Mouse (Mus musculus) myocyte (in vitro differentiated cells): Measurements from ENCODE around the gene T2. TPM values are rescaled to one million over a fixed set of nuclear protein-coding genes. Genes with fewer than 3 reads are reported as not detected.

ENCODE experiments used
- H3K27me3 ChIP-seq: one replicate; pipeline ENCODE4 v1.6.1; 2011; ENCODE audit not compliant: control insufficient read depth, insufficient read depth, insufficient read length
- H3K36me3 ChIP-seq: one replicate; pipeline ENCODE4 v1.6.1; 2011; ENCODE audit not compliant: control insufficient read depth, insufficient read depth
- H3K4me2 ChIP-seq: one replicate; pipeline ENCODE4 v1.6.1; 2011; ENCODE audit warnings: low read depth, control low read depth
- H3K4me3 ChIP-seq: one replicate; pipeline ENCODE4 v1.5.1; 2011; ENCODE audit warnings: mild to moderate bottlenecking, control low read depth, moderate library complexity
- H3K79me2 ChIP-seq: one replicate; pipeline ENCODE4 v1.6.1; 2011; ENCODE audit not compliant: control insufficient read depth, insufficient read depth
- H3ac ChIP-seq: one replicate; pipeline ENCODE4 v1.6.1; 2011; ENCODE audit not compliant: control insufficient read depth, insufficient read length
- CEBPB ChIP-seq: IDR thresholded peaks from 2 replicates; pipeline ENCODE4 v1.6.1; 2011; ENCODE audit warnings: mild to moderate bottlenecking, moderate library complexity; ENCODE audit not compliant: poor library complexity, insufficient read depth, severe bottlenecking
- E2F4 ChIP-seq: IDR thresholded peaks from one replicate; pipeline ENCODE4 v1.6.1; 2011; ENCODE audit warnings: mild to moderate bottlenecking, control low read depth, moderate library complexity; ENCODE audit not compliant: insufficient read depth
- MAX ChIP-seq: IDR thresholded peaks from one replicate; pipeline ENCODE4 v1.6.1; 2011; ENCODE audit warnings: low read depth, mild to moderate bottlenecking, control low read depth
- MYOD1 ChIP-seq, 3 experiments: IDR thresholded peaks; one replicate each; pipeline ENCODE4 v1.6.1; 2011; ENCODE audit warnings: control low read depth in 2 of 3, low read depth in 2 of 3, mild to moderate bottlenecking in 2 of 3, moderate library complexity in 1 of 3; ENCODE audit not compliant: insufficient read length in 2 of 3, control insufficient read depth in 1 of 3
- MYOG ChIP-seq, 3 experiments: IDR thresholded peaks; one replicate each; pipeline ENCODE4 v1.6.1; 2011; ENCODE audit warnings: control low read depth in 2 of 3, low read depth in 2 of 3, mild to moderate bottlenecking in 2 of 3; ENCODE audit not compliant: insufficient read length in 2 of 3, control insufficient read depth in 1 of 3, insufficient read depth in 1 of 3
- POLR2A ChIP-seq: IDR thresholded peaks from one replicate; pipeline ENCODE4 v1.6.1; 2011; ENCODE audit warnings: low read depth, mild to moderate bottlenecking, control low read depth, moderate library complexity; ENCODE audit not compliant: insufficient read length
- POLR2AphosphoS2 ChIP-seq: IDR thresholded peaks from one replicate; pipeline ENCODE4 v1.6.1; 2011; ENCODE audit warnings: low read depth, control low read depth; ENCODE audit not compliant: insufficient read length
- REST ChIP-seq: IDR thresholded peaks from one replicate; pipeline ENCODE4 v1.6.1; 2011; ENCODE audit warnings: mild to moderate bottlenecking, control low read depth, moderate library complexity; ENCODE audit not compliant: insufficient read depth, insufficient read length
- SRF ChIP-seq: IDR thresholded peaks from one replicate; pipeline ENCODE4 v1.6.1; 2011; ENCODE audit warnings: low read depth; ENCODE audit not compliant: control insufficient read depth, insufficient read length
- TCF12 ChIP-seq: IDR thresholded peaks from one replicate; pipeline ENCODE4 v1.6.1; 2011; ENCODE audit warnings: mild to moderate bottlenecking, control low read depth; ENCODE audit not compliant: poor library complexity, insufficient read depth, severe bottlenecking
- TCF3 ChIP-seq: IDR thresholded peaks from one replicate; pipeline ENCODE4 v1.6.1; 2011; ENCODE audit warnings: low read depth, control low read depth; ENCODE audit not compliant: insufficient read length
- USF1 ChIP-seq: IDR thresholded peaks from one replicate; pipeline ENCODE4 v1.6.1; 2011; ENCODE audit warnings: low read depth, mild to moderate bottlenecking, control low read depth, moderate library complexity
- polyA plus RNA-seq: library from polyadenylated mRNA; unstranded; fragments of >200 nt; fragmentation: generic; extraction: Trizol; gene quantifications from one replicate; pipeline ENCODE4 v1.2.1, GENCODE M21; 2012; ENCODE audit warnings: missing spikeins

T2 gene
- polyA plus RNA-seq, 1 experiment: 0.07 TPM

GRCm38 (mm10) chr17:8341360-8341963 is 14.3 kb upstream of the T2 start:
- TF ChIP-seq USF1 (no peak), POLR2AphosphoS2 (no peak), TCF3 (no peak), MAX (no peak)
- H3ac ChIP-seq: no peak overlapping the region
- H3K36me3 ChIP-seq: no peaks in the 10 kb centered on the region
- H3K79me2 ChIP-seq: no peaks in the 10 kb centered on the region
- no peaks in the 10 kb centered on the region for H3K27me3 ChIP-seq
- H3K4me3 ChIP-seq: no peak overlapping the region
- H3K4me2 ChIP-seq: no peak overlapping the region

GRCm38 (mm10) chr17:8342706-8343105 is 13.1 kb upstream of the T2 start:
- Histone ChIP-seq H3K36me3 (no peaks in the 10 kb centered on the region), H3K27me3 (no peaks in the 10 kb centered on the region), H3K4me2 (no peak overlapping the region), H3K79me2 (no peaks in the 10 kb centered on the region), H3ac (no peak overlapping the region), H3K4me3 (no peak overlapping the region)
- TF ChIP-seq MYOD1 (IDR thresholded peaks at IDR 0.05; ENCODE audit: control insufficient read depth in 1 of 3, insufficient read length in 2 of 3, low read depth in 2 of 3) (no peak), MAX (no peak), REST (no peak), POLR2A (no peak), POLR2AphosphoS2 (no peak), TCF3 (no peak), MYOG (IDR thresholded peaks at IDR 0.05; ENCODE audit: control insufficient read depth in 1 of 3, insufficient read depth in 1 of 3, insufficient read length in 2 of 3, low read depth in 2 of 3) (no peak), E2F4 (no peak), TCF12 (no peak), SRF (no peak), CEBPB (no peak), USF1 (no peak)

- Histone ChIP-seq H3K79me2 (no peaks in the 10 kb centered on the region), H3ac (no peak overlapping the region), H3K27me3 (no peaks in the 10 kb centered on the region), H3K4me2 (no peak overlapping the region), H3K4me3 (no peak overlapping the region), H3K36me3 (no peaks in the 10 kb centered on the region)
- TF ChIP-seq E2F4 (no peak), POLR2A (no peak), MYOD1 (IDR thresholded peaks at IDR 0.05; ENCODE audit: control insufficient read depth in 1 of 3, insufficient read length in 2 of 3, low read depth in 2 of 3) (no peak), SRF (no peak)
Observed at GRCm38 (mm10) chr17:8343416-8343815, 12.4 kb upstream of the T2 start.

- no peaks in the 10 kb centered on the region for H3K79me2 ChIP-seq
- no peaks in the 10 kb centered on the region for H3K27me3 ChIP-seq
- no peak overlapping the region for H3ac ChIP-seq
- H3K36me3 ChIP-seq: no peaks in the 10 kb centered on the region
- no peak overlapping the region for H3K4me2 ChIP-seq
- TF ChIP-seq TCF3: no peak
- no peak for TF ChIP-seq MYOG (IDR thresholded peaks at IDR 0.05; ENCODE audit: control insufficient read depth in 1 of 3, insufficient read depth in 1 of 3, insufficient read length in 2 of 3, low read depth in 2 of 3)
- TF ChIP-seq TCF12: no peak
- TF ChIP-seq CEBPB: no peak
- TF ChIP-seq REST: no peak
- no peak for TF ChIP-seq USF1
- no peak for TF ChIP-seq SRF
- no peak for TF ChIP-seq E2F4
- TF ChIP-seq MYOD1 (IDR thresholded peaks at IDR 0.05; ENCODE audit: control insufficient read depth in 1 of 3, insufficient read length in 2 of 3, low read depth in 2 of 3): no peak
- no peak for TF ChIP-seq MAX
- TF ChIP-seq POLR2AphosphoS2: no peak
- no peak for TF ChIP-seq POLR2A
- H3K4me3 ChIP-seq: no peak overlapping the region
Observed at GRCm38 (mm10) chr17:8347765-8348285, 8.0 kb upstream of the T2 start.

- H3K4me2 ChIP-seq: no peak overlapping the region
- no peak for TF ChIP-seq POLR2A
- no peak for TF ChIP-seq MYOD1 (IDR thresholded peaks at IDR 0.05; ENCODE audit: control insufficient read depth in 1 of 3, insufficient read length in 2 of 3, low read depth in 2 of 3)
- TF ChIP-seq SRF: no peak
- TF ChIP-seq MAX: no peak
- TF ChIP-seq MYOG (IDR thresholded peaks at IDR 0.05; ENCODE audit: control insufficient read depth in 1 of 3, insufficient read depth in 1 of 3, insufficient read length in 2 of 3, low read depth in 2 of 3): no peak
- no peak for TF ChIP-seq REST
- TF ChIP-seq POLR2AphosphoS2: no peak
- no peak for TF ChIP-seq E2F4
- no peak for TF ChIP-seq CEBPB
- TF ChIP-seq TCF3: no peak
- TF ChIP-seq TCF12: no peak
- no peak for TF ChIP-seq USF1
- H3K36me3 ChIP-seq: no peaks in the 10 kb centered on the region
- no peak overlapping the region for H3K4me3 ChIP-seq
- no peak overlapping the region for H3ac ChIP-seq
- no peaks in the 10 kb centered on the region for H3K79me2 ChIP-seq
- H3K27me3 ChIP-seq: no peaks in the 10 kb centered on the region
Observed at GRCm38 (mm10) chr17:8348941-8349340, 6.9 kb upstream of the T2 start.
